Mouse (Mus musculus) stomach, embryonic 15.5 days (tissue): ENCODE measurements around the gene Srsf9. TPM values are rescaled to one million over a fixed set of nuclear protein-coding genes. Genes with fewer than 3 reads are reported as not detected.

Source experiments
- polyA plus RNA-seq: library from polyadenylated mRNA; unstranded; fragments of >200 nt; fragmentation: Nextera tagmentation; extraction: Ambion mirVana; gene quantifications from 2 replicates; pipeline ENCODE4 v1.2.1, GENCODE M21; 2015

Gene Srsf9
- polyA plus RNA-seq, 1 experiment from 2014 or later = 262 TPM

Other genes with a start within 250 kb of the Srsf9 start
- 27.1 and 31.2 TPM in 2 replicates for gene Gm10401, start 228.9 kb upstream of the Srsf9 start, polyA plus RNA-seq
- gene Acads, start 207.8 kb upstream of the Srsf9 start, polyA plus RNA-seq = 64.1 and 71.1 TPM in 2 replicates
- gene Unc119b, start 192.2 kb upstream of the Srsf9 start, polyA plus RNA-seq = 26.6 and 29.7 TPM in 2 replicates
- gene Mlec, start 169.0 kb upstream of the Srsf9 start, polyA plus RNA-seq = 89.3 and 101 TPM in 2 replicates
- gene Cabp1, start 132.8 kb upstream of the Srsf9 start, polyA plus RNA-seq = 1.5 and 1.6 TPM in 2 replicates
- gene Pop5, start 91.3 kb upstream of the Srsf9 start, polyA plus RNA-seq = 106 and 116 TPM in 2 replicates
- gene Rnf10, start 54.3 kb upstream of the Srsf9 start, polyA plus RNA-seq = 138 and 139 TPM in 2 replicates
- gene Coq5, start 47.5 kb upstream of the Srsf9 start, polyA plus RNA-seq = 46.5 and 47.9 TPM in 2 replicates
- 1,324 and 1,567 TPM in 2 replicates for gene Dynll1, start 26.2 kb upstream of the Srsf9 start, polyA plus RNA-seq
- gene Gatc, start 14.0 kb downstream of the Srsf9 start, polyA plus RNA-seq = 23.0 and 26.6 TPM in 2 replicates
- gene Triap1, start 14.0 kb downstream of the Srsf9 start, polyA plus RNA-seq = 52.0 and 58.1 TPM in 2 replicates
- 1,002 and 1,095 TPM in 2 replicates for gene Cox6a1, start 21.8 kb downstream of the Srsf9 start, polyA plus RNA-seq
- 8.0 and 8.3 TPM in 2 replicates for gene Msi1, start 102.4 kb downstream of the Srsf9 start, polyA plus RNA-seq
- 12.0 and 15.4 TPM in 2 replicates for gene Pla2g1b, start 139.1 kb downstream of the Srsf9 start, polyA plus RNA-seq
- gene Sirt4, start 157.5 kb downstream of the Srsf9 start, polyA plus RNA-seq = 21.7 and 26.6 TPM in 2 replicates
- 37.0 and 43.0 TPM in 2 replicates for gene Pxn, start 179.5 kb downstream of the Srsf9 start, polyA plus RNA-seq
- gene Rplp0, start 232.3 kb downstream of the Srsf9 start, polyA plus RNA-seq = 1,425 and 1,562 TPM in 2 replicates
- gene Gcn1l1, start 238.1 kb downstream of the Srsf9 start, polyA plus RNA-seq = 34.9 and 36.4 TPM in 2 replicates